Mouse (Mus musculus) embryo, embryonic 10.5 days (tissue): ENCODE measurements around the gene Myo9b.
"Not testable (repeated sequence)": the region's sequence is repeated elsewhere in the genome, so short reads cannot be mapped to it uniquely, and the experiment has no call there.

ENCODE experiments used
- DNase-seq: peaks from one replicate; pipeline ENCODE4 v3.0.0-alpha.2; 2015; ENCODE audit warnings: low spot score

Gene Myo9b

DNA sequence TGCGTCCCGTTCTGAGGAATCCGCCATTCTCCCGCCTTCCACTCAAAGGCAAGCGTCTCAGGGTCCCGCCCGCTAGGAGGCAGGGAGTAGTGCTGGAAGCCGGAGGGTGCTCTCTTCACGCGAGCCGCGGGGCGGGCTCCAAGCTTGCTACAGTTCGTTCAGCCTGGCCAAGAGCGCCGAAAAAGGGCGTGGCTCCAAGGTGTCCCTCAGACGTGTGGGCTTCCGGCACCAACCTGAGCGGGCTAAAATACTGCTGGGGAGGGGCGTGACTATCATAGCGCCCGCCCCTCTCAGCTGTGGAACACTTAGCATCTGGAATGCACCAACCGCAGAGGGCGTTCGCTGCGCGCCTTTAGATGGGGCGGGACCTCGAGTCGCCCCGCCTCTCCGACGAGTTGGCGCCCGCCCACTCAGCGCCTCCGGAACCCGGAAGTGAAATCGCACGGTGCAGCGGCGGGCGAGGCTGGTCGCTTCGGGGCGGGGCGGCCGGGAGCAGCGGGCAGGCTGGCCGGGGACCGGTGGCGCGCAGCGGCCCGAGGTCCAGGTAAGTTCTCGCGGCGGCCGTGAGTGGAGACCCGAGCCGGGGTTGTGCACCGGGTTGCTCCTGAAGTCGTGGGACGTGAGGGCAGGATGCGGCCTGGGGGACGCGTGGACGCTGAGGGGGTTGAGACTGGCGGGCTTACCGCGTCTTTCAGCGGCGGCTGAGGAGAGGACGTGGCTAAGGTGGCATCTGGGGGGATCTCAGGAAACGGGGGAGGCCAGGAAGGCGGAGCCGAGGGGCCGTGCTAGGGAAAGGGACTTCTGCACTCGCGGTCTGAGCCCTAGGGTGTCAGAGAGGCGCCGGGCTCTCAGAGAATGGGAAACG, at the start of gene Myo9b, which contains the start of gene Haus8:
TSS of gene Myo9b (plus strand) at position 429 of the 865 bp plus-strand sequence.
TSS of gene Haus8 (minus strand) at position 649 of the 865 bp plus-strand sequence.
- DNase-seq = peak; percentile 99

DNA sequence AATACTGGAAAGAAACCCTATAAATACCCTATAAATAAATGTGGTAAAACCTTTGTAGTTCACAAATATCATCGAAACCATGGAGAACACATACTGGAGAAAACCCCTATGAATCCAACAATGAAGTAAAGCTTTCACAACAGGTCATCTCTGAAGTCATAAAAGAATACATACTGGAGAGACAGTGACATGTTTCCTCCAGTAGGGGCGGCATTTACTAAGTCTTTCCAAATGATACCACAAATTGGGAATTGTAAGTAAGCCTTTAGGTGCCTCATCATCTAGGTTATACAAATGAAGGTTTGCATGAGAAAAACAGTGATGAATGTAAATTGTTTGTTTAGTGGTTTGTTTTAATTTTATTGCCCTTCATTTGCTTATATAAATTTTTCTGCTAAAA, 48.0 kb upstream of the Myo9b start:
- peak; percentile 42 for DNase-seq

DNA sequence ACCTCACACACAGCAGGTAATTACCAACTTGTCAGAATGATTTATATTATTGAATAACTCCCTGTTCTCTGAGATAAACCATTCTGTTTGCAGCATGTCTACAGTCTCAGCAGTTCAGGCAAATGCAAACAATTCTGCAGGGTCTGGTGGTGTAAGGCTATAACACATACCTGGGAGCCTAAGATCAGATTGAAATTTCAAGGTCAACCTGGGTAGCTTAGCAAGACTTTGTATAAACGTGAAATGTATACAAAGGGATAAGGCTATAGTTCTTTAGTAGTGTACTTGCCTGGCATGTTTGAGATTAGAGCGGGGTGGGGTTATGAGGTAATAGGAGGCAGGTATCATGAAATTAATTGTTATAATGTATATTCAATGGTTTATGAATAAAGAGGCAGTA, 29.8 kb upstream of the Myo9b start:
- no peak for DNase-seq

DNA sequence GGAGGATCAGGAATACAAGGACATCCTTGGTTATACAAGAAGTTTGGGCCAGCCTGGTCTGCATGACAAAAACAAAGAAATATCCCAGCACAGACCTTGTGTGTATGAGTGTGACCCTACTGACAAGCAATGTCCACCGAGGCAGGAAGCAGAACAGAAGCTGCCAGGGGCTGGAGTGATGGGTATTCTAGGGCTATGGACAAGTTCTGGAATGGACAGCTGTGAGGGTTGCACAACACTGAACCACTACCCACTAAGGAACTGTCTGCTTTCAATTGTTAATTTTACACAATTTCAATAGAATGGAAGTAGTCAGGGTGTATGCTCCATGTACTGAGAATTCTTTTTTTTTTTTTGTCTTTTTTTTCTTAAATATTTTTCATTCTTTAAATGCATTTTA, 24.3 kb upstream of the Myo9b start:
- DNase-seq = no peak

DNA sequence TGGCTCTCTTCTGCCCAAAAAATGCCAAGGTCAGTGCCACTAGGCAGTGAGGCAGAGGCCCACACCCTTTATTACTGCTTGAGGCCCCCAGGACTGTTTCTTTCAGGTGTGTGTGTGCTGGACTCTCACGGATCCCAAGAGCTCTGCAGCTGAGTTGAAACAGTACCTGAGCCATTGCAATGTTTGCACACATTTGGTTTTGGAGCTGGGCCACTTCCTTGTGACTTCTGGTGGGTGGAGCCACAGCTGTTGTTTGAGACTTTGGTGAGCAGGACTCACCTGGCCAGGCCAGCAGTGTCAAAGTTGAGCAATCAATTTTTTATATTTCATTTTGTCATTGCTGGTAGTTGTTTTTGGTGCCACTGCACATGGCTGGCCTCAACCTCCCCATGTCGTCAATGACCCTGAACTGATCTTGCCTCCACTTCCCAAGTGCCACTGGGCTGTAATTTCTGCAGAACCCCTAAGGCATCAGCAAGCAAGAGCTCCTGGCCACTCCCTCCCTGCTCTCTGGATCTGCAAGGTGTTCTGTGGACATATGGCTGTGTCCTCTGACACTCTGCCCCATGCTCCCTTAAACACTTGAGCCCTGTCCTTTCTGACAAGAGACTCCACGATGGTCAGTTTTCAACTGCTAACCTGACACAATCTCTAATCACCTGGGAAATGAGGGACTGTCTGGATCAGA, 15.8 kb upstream of the Myo9b start:
- no peak for DNase-seq

DNA sequence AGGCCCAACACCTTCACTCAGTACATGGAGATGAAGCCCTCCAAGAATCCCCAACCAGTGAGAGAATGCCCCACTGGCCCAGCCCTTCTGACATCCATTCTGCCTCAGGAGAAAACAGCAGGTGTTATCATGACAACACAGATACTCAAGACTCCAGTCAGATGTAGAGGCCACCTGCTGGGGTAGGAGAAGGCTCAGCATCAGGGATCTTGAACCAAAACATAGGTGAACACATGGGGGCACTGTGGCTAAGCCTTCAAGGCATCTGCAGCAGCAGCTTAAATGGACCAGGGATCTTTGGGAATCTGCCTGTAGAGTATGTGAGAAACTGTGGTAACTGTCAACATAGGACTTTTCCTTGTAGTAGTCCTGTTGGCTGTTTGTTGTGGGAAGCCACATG, 11.3 kb upstream of the Myo9b start:
- peak; percentile 12 for DNase-seq

DNA sequence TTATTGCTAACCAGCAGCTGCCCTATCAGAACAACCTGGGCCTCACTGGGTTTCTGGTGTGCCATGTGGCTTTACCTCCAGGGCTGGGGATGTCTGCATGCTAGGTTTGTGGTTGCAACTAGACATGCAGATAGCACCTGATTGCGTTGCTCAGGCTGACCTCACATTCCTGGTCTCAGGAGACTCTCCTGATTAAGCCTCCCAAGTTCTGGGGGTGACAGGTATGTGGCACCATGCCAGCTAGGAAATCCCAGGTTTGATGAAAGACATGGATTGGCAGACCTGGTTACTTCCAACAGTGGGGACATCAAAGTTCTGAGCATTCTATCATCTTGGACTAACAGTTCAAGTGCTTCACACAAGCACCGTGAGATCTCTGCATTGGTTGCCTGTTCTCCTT, 4.8 kb upstream of the Myo9b start:
- no peak for DNase-seq

DNA sequence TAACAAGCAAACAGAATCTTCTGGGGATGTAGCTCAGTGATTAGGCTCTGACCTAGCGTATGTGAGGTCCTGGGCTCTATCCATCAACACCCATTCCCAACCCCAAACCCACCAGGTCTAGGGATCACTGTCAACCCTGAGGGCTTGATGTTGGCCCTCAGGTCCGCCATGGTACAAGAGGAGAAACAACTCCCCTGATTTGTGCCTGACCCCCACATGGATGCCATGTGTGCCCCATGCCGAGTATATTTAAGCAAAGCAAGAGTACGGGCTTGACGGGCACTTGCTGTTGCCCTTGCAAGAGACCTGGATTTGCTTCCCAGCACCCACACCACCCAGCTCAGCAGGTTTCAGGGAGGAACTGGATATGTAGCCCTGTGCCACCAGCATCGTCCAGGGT, 4.2 kb upstream of the Myo9b start:
- DNase-seq = not testable (repeated sequence)

DNA sequence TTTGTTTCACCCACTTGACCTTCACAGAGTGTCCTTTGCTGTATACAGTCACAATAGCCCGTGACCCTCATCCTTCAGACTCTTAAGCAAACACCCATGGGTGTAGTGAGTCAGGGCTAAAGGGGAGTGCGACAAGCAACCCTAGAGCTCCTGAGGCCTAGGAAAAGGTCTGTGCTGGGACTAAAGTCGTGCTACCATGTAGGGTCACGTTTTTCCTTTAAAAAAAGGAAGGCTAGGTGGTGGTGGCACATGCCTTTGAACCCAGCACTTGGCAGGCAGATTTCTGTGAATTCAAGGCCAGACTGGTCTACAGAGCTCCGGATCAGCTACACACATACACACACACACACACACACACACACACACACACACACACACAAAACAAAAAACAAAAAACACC, 884 bp upstream of the Myo9b start:
- no peak for DNase-seq

DNA sequence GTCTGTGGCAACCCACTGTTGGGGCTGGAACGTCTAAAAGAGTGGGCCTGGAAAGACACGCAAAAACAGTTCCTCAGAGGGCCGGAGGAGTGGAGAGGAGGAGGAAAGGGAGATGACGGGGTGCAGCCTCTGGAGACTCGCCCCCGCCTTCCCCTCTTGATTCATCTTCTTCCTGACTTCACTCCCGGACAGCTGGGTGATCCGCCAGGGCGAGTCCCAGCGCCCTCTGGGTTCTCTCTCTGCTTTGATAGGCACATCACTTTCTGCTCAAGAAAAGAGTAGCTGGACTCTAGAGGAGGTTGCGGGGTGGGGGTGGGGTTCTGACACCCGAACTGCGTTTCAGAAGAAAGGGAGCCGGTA, 617 bp downstream of the Myo9b start:
- peak; percentile 62 for DNase-seq

DNA sequence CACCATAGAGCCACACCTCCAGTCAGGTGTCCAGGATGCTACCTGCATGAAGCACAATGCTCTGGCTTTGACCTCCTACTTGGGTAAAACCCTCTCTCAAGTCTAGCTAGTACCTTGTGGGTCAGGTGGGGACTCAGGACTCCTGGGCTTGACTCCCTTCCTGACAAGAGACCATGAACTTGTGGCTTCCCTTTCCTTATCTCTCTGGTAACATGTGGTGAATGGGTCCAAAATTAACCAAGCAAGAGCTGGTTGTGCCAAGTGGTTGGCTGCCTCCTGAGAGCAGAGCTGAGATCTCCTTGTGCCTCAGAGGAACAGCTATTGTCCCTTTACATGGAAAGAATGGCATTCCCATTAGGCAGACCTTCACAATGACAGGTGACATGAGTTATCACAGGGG, 2.0 kb downstream of the Myo9b start:
- no peak for DNase-seq

DNA sequence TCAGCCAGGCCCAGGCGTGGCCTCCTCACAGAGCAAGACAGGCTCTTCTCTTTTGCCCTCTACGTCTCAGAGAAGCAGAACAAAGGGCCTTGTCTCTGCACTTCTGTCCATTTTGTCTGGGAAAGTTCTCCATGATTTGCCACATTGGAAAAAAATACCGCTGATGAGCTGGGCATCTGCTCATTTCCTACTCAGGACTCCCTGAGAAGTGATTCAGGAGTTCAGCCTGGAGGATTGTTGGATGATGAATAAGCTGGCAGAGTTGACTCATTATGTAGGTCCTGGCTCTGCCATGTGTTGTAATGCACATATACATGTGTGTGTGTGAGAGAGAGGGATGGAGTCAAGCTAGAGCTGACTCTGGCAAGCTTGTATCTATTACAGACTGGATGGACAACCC, 3.7 kb downstream of the Myo9b start:
- no peak for DNase-seq

DNA sequence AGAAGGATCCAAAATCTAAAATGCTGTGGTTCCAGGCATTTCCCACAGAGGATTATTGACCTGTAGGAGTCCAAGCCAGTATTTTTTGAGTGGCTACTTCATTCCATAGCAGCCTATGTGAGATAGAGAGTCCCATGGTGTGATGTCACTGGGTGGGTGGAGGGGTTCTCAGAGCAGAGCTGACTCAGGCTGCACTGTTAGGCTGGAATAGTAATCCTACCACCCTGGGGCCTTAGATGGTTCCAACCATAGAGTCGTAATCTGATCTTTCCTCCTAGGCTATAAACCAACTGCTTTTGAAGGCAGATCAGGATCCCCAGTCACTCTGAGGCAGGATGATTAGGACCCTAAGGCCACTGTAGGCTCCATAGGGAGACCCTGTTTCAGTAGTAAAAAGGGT, 6.9 kb downstream of the Myo9b start:
- DNase-seq = not testable (repeated sequence)

DNA sequence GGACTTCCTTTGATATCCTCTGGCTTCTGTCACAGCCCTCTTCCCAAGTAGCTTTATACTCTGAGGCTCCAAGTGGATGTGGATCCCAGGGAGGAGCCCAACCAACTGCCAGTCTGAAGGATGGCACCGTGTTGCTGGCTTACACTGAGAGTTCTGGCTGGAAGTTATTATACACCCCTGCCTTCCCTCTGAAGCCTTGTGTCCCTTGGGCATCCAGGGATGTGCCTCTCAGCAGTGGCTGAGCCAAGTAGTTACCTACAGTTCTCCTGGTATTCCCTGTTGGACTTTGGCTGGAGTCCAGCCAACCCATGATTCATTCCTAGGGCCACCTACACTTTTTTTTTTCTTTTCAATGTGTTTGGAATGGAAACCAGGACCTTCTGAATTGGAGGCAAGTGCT, 9.2 kb downstream of the Myo9b start:
- not testable (repeated sequence) for DNase-seq

DNA sequence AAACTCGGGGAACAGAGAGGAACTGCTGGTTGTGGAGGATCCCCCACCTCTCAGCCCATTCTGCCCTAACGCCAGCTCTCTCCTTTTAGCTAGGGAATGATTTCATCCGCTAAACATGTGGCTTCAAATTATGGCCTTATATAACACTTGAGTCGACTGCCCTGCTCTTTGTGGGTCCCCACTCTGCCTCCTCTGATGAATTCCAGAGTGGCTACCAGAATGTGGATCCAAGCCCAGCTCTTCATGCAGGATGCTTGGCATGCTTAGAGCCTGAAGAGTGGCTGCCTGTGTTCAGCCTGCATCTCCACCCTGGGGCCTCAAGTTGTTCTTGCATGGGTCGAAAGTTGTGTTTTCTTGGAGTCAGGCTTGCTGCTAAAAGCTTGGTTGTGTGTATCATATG, 10.1 kb downstream of the Myo9b start:
- no peak for DNase-seq

DNA sequence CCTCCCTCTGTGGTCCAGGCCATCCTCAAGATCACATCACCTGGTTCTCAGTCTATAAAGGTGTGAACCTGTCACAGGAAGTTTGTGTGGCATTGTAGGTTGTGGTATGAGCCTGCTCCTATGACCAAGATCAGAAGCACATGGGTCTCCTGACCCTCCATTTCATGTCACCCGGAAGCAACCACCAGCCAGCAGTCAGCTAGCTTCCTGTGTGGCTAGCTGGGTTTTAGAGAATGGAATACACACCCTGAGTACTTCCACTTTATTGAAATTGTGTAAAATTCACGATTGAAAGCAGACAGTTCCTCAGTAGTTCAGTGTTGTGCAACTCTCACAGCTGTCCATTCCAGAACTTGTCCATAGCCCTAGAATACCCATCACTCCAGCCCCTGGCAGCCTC, 13.7 kb downstream of the Myo9b start:
- DNase-seq = not testable (repeated sequence)

DNA sequence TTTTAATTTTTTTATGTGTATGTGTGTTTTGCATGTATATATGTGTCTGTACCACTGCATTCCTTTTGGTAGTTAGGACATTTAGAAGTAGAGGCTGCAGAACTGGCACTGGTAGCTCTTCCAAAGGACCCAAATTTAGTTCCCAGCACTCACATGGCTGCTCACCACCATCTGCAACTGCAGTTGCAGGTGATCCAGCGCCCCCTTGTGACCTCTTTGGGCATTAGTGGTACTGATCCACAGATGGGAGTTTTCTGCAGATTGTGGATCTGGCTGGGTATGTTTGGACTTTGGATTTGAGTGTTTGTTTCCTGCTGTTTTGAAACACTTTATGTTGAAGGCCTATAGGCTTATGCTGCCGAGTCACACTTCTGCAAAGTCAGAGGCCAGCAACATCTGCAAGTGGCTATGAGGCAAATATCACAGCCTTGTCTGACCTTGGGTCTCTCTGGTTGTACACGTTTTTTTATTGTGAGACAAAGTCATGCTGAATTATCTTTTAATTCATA, 16.0 kb downstream of the Myo9b start:
- no peak for DNase-seq

DNA sequence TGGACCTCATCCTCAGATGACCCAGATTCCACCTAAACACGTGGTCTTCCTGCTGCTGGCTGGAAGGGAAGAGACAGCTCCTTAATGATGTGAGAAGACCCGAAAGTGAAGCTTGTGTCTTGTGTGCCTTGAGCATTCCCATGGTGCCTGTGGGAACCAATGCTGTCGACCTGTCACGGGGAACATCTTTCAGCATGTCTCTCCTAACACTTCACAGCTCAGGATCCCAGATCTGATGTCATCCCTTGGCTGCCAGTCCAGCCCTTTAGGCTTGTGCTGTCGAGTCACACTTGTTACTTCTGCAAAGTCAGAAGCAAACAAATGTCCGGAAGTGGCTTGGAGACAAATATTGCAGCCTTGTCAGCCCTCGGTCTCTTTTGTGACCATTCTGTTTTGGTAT, 16.6 kb downstream of the Myo9b start:
- DNase-seq = no peak

DNA sequence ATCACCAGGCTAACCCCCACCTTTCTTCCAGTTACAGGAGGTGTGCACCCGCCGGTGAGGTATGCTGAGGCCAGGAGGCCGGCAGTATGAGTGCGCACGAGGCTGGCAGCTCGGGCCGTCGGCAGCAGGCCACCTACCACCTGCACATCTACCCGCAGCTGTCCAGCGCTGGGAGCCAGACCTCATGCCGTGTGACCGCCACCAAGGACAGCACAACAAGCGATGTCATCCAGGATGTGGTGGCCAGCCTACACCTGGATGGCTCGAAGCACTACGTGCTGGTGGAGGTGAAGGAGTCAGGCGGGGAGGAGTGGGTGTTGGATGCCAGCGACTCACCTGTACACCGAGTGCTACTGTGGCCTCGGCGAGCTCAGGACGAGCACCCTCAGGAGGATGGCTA, 17.7 kb downstream of the Myo9b start:
- DNase-seq = no peak

DNA sequence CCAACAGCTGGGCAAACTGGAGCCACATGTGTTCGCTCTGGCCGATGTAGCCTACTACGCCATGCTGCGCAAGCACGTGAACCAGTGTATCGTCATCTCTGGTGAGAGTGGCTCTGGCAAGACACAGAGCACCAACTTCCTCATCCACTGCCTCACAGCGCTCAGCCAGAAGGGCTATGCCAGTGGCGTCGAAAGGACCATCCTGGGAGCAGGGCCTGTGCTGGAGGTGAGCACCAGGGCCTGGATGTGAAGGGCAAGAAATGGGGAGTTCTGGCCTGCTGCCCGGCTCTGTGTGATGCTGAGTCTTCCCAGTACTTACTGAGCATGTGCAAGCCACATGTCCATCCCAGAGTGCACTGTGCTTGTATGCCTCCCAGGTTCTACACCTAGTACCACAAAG, 18.4 kb downstream of the Myo9b start:
- DNase-seq = no peak

DNA sequence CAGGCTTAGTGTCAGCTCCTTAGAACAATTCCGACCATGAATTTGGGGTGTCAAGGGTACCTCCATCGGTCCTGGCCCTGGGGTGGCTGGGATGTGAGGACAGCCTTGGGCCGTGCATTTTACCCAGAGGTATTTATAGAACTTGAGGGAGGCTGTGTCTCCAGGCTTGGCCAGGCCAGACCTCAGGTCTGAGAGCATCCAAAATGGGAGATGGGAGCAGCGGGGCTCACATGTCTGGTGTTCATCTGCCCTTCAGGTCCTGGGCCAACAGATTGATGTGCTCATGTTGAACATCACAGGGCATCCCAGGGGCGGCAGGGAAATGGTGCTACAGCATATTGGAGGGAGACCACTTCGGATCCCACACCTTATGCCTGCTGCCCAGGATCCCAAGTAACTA, 18.8 kb downstream of the Myo9b start:
- DNase-seq = no peak

DNA sequence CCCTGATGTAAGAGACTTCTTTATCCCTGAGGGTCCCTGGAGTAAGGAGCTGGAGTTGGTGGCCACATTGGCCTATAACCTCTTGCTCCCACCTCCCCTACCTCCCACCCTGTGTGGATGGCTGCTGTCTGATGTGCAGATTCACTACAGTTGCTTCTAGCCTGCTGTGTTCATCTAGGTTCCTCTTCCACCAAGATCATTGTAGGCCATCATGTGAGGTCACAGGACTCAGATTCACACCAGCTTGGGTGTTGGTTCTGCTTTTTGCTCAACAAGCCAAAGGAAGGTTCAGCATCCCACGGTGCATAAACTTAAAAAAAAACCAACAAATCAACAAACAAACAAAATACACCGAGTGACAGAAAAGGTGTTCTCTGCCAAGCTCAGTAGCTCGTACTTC, 21.4 kb downstream of the Myo9b start:
- DNase-seq = not testable (repeated sequence)

DNA sequence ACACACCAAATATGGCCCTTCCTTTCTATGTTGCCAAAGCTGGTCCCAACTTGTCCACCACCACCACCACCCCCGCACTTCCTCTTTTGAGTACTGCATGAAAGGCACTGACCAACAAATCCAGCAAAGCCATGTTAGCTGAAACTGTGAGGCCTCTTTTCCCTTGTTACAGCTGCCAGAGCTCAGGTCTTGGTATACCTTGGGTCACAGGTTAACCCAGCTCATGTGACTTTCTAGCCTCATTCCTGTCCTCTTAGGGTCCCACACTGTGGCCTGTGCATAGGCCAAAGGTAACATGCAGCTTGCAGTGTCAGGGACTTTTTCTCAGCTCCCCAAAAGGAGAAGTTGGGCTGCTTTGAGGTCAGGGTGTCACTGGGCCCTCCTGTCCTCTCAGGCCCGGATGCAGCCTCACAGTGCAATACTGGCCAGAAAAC, 23.7 kb downstream of the Myo9b start:
- DNase-seq = no peak
